Mouse (Mus musculus): ENCODE results near the gene Apbb1ip.

DNA sequence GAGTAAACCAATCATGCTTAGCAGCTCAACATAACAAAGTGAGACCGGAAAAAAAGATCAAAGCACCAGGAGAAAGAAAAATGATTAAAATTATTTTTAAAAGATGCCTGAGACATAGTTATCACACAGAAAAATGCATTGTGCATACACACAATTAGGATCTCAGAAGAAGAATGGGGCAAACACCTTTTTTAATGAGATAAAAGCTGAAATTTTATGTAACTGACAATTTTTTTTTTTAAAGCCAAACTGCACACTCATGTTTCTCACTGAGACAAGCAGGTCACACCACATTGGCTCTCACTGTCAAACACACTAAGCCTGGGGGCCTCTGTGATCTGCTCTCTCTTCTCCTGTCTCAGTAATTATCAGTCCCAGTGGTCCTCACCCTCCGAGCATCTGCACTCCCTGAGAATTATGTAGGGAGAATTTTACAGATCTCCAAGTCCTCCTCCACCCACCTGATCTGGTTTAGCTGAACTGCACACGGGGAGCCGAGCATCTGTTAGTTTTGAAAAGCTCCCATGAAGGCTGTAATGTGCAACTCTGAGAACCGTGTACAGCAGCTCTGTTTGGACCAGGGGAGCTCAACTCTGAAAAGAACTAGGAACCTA lies 9.0 kb upstream of the Apbb1ip start:
- TF ChIP-seq CTCF (IDR thresholded peaks at IDR 0.05; ENCODE audit: low read depth, low read length) (no peak), POLR2A (IDR thresholded peaks at IDR 0.05; ENCODE audit: extremely low read depth, insufficient read depth, low read length) (no peak)
